Mouse (Mus musculus) CH12.LX (cell line): Measurements from ENCODE around the gene Cspg4. TPM values are rescaled to one million over a fixed set of nuclear protein-coding genes. Genes with fewer than 3 reads are reported as not detected.

Experiments used
- DNase-seq: peaks from one replicate; pipeline ENCODE4 v3.0.0-alpha.2; 2013; ENCODE audit errors: extremely low read depth
- H3K27ac ChIP-seq: 2 replicates; pipeline ENCODE4 v1.5.1; 2012; ENCODE audit warnings: low read depth, mild to moderate bottlenecking, control low read depth, moderate library complexity; ENCODE audit not compliant: insufficient read depth
- H3K27me3 ChIP-seq: replicated peaks from 2 replicates; pipeline ENCODE3; 2012; ENCODE audit warnings: inconsistent platforms
- H3K36me3 ChIP-seq, 2 experiments: replicated peaks in 1 of 2; 2 replicates each; pipeline versions ENCODE3 to v1.6.1; 2012; ENCODE audit warnings: inconsistent platforms in 1 of 2, low read length in 1 of 2, mild to moderate bottlenecking in 1 of 2, mixed read lengths in 1 of 2, moderate library complexity in 1 of 2; ENCODE audit not compliant: control insufficient read depth in 1 of 2, insufficient read depth in 1 of 2
- H3K4me1 ChIP-seq, 2 experiments: 2 replicates each; pipeline ENCODE4 v1.6.1; 2012; ENCODE audit warnings: inconsistent platforms in 1 of 2, moderate library complexity in 1 of 2; ENCODE audit not compliant: insufficient read depth in 2 of 2, control insufficient read depth in 1 of 2
- H3K4me2 ChIP-seq: 2 replicates; pipeline ENCODE4 v1.6.1; 2012; ENCODE audit warnings: low read depth, mild to moderate bottlenecking, control low read depth; ENCODE audit not compliant: poor library complexity, insufficient read depth, severe bottlenecking
- H3K4me3 ChIP-seq, 3 experiments: fragments of 150-350 bp in 1 of 3; sonication (generic) in 1 of 3; replicated peaks in 1 of 3; 2 replicates each; pipeline versions ENCODE3 to v1.5.1; 2011 to 2012; ENCODE audit warnings: low read depth in 2 of 3, low read length in 2 of 3, mild to moderate bottlenecking in 2 of 3, moderate library complexity in 2 of 3, control low read depth in 1 of 3, improper control_type of control experiment in 1 of 3, inconsistent platforms in 1 of 3, mixed read lengths in 1 of 3; ENCODE audit not compliant: poor library complexity in 1 of 3
- H3K79me2 ChIP-seq: replicated peaks from 2 replicates; pipeline ENCODE4 v1.6.1; 2012; ENCODE audit warnings: mild to moderate bottlenecking, moderate library complexity; ENCODE audit not compliant: control insufficient read depth, poor library complexity, insufficient read depth, severe bottlenecking; ENCODE audit errors: extremely low read depth
- H3K9ac ChIP-seq: 2 replicates; pipeline ENCODE4 v1.6.1; 2012; ENCODE audit warnings: low read depth, mild to moderate bottlenecking, control low read depth, moderate library complexity; ENCODE audit not compliant: insufficient read depth
- H3K9me3 ChIP-seq: replicated peaks from 2 replicates; pipeline ENCODE3; 2012; ENCODE audit warnings: low read length, inconsistent platforms, mixed read lengths
- CHD2 ChIP-seq: IDR thresholded peaks from 2 replicates; pipeline ENCODE4 v1.6.1; 2011; ENCODE audit warnings: low read length, improper control_type of control experiment
- CTCF ChIP-seq, 2 experiments: IDR thresholded peaks in 1 of 2; conservative IDR thresholded peaks in 1 of 2; 2 replicates each; pipeline ENCODE4 v1.5.1; 2011 to 2012; ENCODE audit warnings: low read depth in 2 of 2, low read length in 2 of 2, improper control_type of control experiment in 1 of 2, inconsistent platforms in 1 of 2, mild to moderate bottlenecking in 1 of 2, moderate library complexity in 1 of 2
- E2F4 ChIP-seq: IDR thresholded peaks from 2 replicates; pipeline ENCODE4 v1.6.1; 2011; ENCODE audit warnings: low read depth, low read length, improper control_type of control experiment; ENCODE audit not compliant: insufficient replicate concordance
- EP300 ChIP-seq: IDR thresholded peaks from 2 replicates; pipeline ENCODE4 v1.6.1; 2011; ENCODE audit warnings: low read length, improper control_type of control experiment
- GABPA ChIP-seq: IDR thresholded peaks from 2 replicates; pipeline ENCODE4 v1.6.1; 2012; ENCODE audit warnings: low read depth, low read length, improper control_type of control experiment, inconsistent platforms; ENCODE audit not compliant: insufficient replicate concordance
- IRF4 ChIP-seq: IDR thresholded peaks from 2 replicates; pipeline ENCODE4 v1.6.1; 2014; ENCODE audit warnings: low read depth, mild to moderate bottlenecking, inconsistent platforms, low read length, improper control_type of control experiment
- JUN ChIP-seq: IDR thresholded peaks from 2 replicates; pipeline ENCODE4 v1.6.1; 2011; ENCODE audit warnings: low read depth, mild to moderate bottlenecking, low read length, improper control_type of control experiment, moderate library complexity; ENCODE audit not compliant: insufficient read depth
- JUND ChIP-seq: conservative IDR thresholded peaks from 2 replicates; pipeline ENCODE4 v1.6.1; 2011; ENCODE audit warnings: low read depth, low read length, improper control_type of control experiment
- MAFK ChIP-seq: IDR thresholded peaks from 2 replicates; pipeline ENCODE4 v1.6.1; 2011; ENCODE audit warnings: low read length, improper control_type of control experiment; ENCODE audit not compliant: insufficient replicate concordance
- MAZ ChIP-seq: IDR thresholded peaks from 2 replicates; pipeline ENCODE4 v1.6.1; 2012; ENCODE audit warnings: low read depth, mild to moderate bottlenecking, inconsistent platforms, low read length, improper control_type of control experiment, moderate library complexity
- MXI1 ChIP-seq: IDR thresholded peaks from 2 replicates; pipeline ENCODE4 v1.6.1; 2011; ENCODE audit warnings: mild to moderate bottlenecking, low read depth, low read length, improper control_type of control experiment
- MYC ChIP-seq: IDR thresholded peaks from 2 replicates; pipeline ENCODE4 v1.6.1; 2011; ENCODE audit warnings: low read depth, mild to moderate bottlenecking, improper control_type of control experiment, low read length
- NELFE ChIP-seq: IDR thresholded peaks from 2 replicates; pipeline ENCODE4 v1.6.1; 2011; ENCODE audit warnings: low read depth, low read length, improper control_type of control experiment
- POLR2AphosphoS2 ChIP-seq: IDR thresholded peaks from 2 replicates; pipeline ENCODE4 v1.6.1; 2011; ENCODE audit warnings: low read depth, low read length, improper control_type of control experiment
- RAD21 ChIP-seq: IDR thresholded peaks from 2 replicates; pipeline ENCODE4 v1.6.1; 2011; ENCODE audit warnings: low read depth, mild to moderate bottlenecking, low read length, improper control_type of control experiment, moderate library complexity
- RCOR1 ChIP-seq: conservative IDR thresholded peaks from 2 replicates; pipeline ENCODE4 v1.6.1; 2012; ENCODE audit warnings: low read depth, mild to moderate bottlenecking, inconsistent platforms, low read length, improper control_type of control experiment
- SIN3A ChIP-seq: IDR thresholded peaks from 2 replicates; pipeline ENCODE4 v1.6.1; 2012; ENCODE audit warnings: low read length, improper control_type of control experiment, inconsistent platforms
- SMC3 ChIP-seq: IDR thresholded peaks from 2 replicates; pipeline ENCODE4 v1.6.1; 2011; ENCODE audit warnings: low read depth, low read length, improper control_type of control experiment
- TBP ChIP-seq: conservative IDR thresholded peaks from 2 replicates; pipeline ENCODE4 v1.6.1; 2011; ENCODE audit warnings: low read depth, low read length, improper control_type of control experiment
- UBTF ChIP-seq: IDR thresholded peaks from 2 replicates; pipeline ENCODE4 v1.6.1; 2012; ENCODE audit warnings: low read depth, mild to moderate bottlenecking, inconsistent platforms, low read length, improper control_type of control experiment, moderate library complexity
- USF1 ChIP-seq: IDR thresholded peaks from 2 replicates; pipeline ENCODE4 v1.6.1; 2014; ENCODE audit warnings: low read depth, mild to moderate bottlenecking, inconsistent platforms, low read length, improper control_type of control experiment
- USF2 ChIP-seq: conservative IDR thresholded peaks from 2 replicates; pipeline ENCODE4 v1.6.1; 2011; ENCODE audit warnings: low read depth, low read length, improper control_type of control experiment
- ZC3H11A ChIP-seq: IDR thresholded peaks from 2 replicates; pipeline ENCODE4 v1.6.1; 2012; ENCODE audit warnings: low read depth, mild to moderate bottlenecking, inconsistent platforms, low read length, improper control_type of control experiment
- ZNF384 ChIP-seq: IDR thresholded peaks from 2 replicates; pipeline ENCODE4 v1.6.1; 2012; ENCODE audit warnings: low read depth, low read length, improper control_type of control experiment, inconsistent platforms
- dilution Hi-C: fragments of 300-500 bp; cut with MboI; formaldehyde crosslinking; loops from 2 replicates; pipeline ENCODE4 v1.14.3; 2020; ENCODE audit warnings: low sequenced_read_pairs; ENCODE audit not compliant: extremely low pct_unique_long_range_greater_than_20kb, extremely low pct_ligation_motif_present
- in situ Hi-C: fragments of 300-500 bp; cut with MboI; formaldehyde crosslinking; loops from 3 replicates; pipeline ENCODE4 v1.14.3; 2019; ENCODE audit warnings: low sequenced_read_pairs, low pct_ligation_motif_present, low pct_unique_long_range_greater_than_20kb, mixed read lengths
- polyA plus RNA-seq: library from polyadenylated mRNA; unstranded; fragments of >175 nt; gene quantifications from 2 replicates; pipeline ENCODE4 v1.2.1, GENCODE M21; 2012; ENCODE audit warnings: low read depth; ENCODE audit not compliant: insufficient read length
- total RNA-seq, 2 experiments: library from RNA; depleted of rRNA; stranded (reverse); fragments of 300-350 nt in 1 of 2; fragments of >200 nt in 1 of 2; gene quantifications; 2 replicates each; pipeline ENCODE4 v1.2.3; 2012 to 2014

Gene Cspg4
- total and polyA plus RNA-seq, 3 experiments: 0.06 to 0.08 TPM; not detected in 1

- peak; percentile 82 for DNase-seq
- no peak for TF ChIP-seq MAFK
- no peak for TF ChIP-seq MXI1
- TF ChIP-seq RAD21: peak; percentile 98
- TF ChIP-seq JUND: no peak
- TF ChIP-seq MYC: no peak
- peak; percentile 81 for TF ChIP-seq SMC3
- no peak for TF ChIP-seq POLR2AphosphoS2
- peak; percentile 34; the same call in 1 of the 2 replicates for TF ChIP-seq ZC3H11A
- no peak for TF ChIP-seq UBTF
- no peak for TF ChIP-seq MAZ
- TF ChIP-seq CHD2: no peak
- TF ChIP-seq IRF4: peak; percentile 36; the same call in 1 of the 2 replicates
- TF ChIP-seq CTCF (conservative IDR thresholded peaks at IDR 0.05 in 1 of 2, IDR thresholded peaks at IDR 0.05 in 1 of 2; ENCODE audit: low read depth in 2 of 2, low read length in 2 of 2): peak; percentile 67 to 96
- TF ChIP-seq, all 38 proteins: peak for 5
- Histone ChIP-seq H3K4me2 (peak overlapping the region; percentile 54; the same call in 1 of the 2 replicates), H3K27me3 (peaks cover 21% of the 10 kb centered on the region), H3K27ac (no peak overlapping the region), H3K4me3 (no peak overlapping the region), H3K4me1 (peaks cover 11 to 39% of the 10 kb centered on the region in 2 experiments; a peak in 3 of 4 replicates), H3K79me2 (no peaks in the 10 kb centered on the region), H3K9me3 (no peaks in the 10 kb centered on the region), H3K9ac (no peak overlapping the region), H3K36me3 (no peaks in the 10 kb centered on the region)
- in situ Hi-C loops (loop anchor here (5.0 to 10.0 kb wide), 3 partner anchors 151 to 323 kb away; partner anchors contain the start of gene Man2c1), dilution Hi-C loops (no loop called here)
Observed at GRCm38 (mm10) chr9:56891517-56892011, 26.7 kb downstream of the Cspg4 start.

GRCm38 (mm10) chr9:56892111-56892510 is 27.3 kb downstream of the Cspg4 start:
- H3K36me3 ChIP-seq: no peaks in the 10 kb centered on the region
- H3K27me3 ChIP-seq: peaks cover 20% of the 10 kb centered on the region
- no peak overlapping the region for H3K4me3 ChIP-seq
- no peak overlapping the region for H3K9ac ChIP-seq
- DNase-seq: no peak
- dilution Hi-C loops (no loop called here), in situ Hi-C loops (loop anchor here (5.0 to 10.0 kb wide), 3 partner anchors 150 to 323 kb away; partner anchors contain the start of gene Man2c1)
- H3K9me3 ChIP-seq: no peaks in the 10 kb centered on the region
- no peaks in the 10 kb centered on the region for H3K79me2 ChIP-seq
- no peak overlapping the region for H3K27ac ChIP-seq
- no peak for TF ChIP-seq USF1
- TF ChIP-seq MYC: no peak
- no peak for TF ChIP-seq TBP
- no peak for TF ChIP-seq SIN3A
- TF ChIP-seq EP300: no peak
- no peak for TF ChIP-seq ZNF384
- no peak for TF ChIP-seq CHD2
- no peak for TF ChIP-seq JUN
- TF ChIP-seq ZC3H11A: no peak
- TF ChIP-seq E2F4: no peak
- TF ChIP-seq NELFE: no peak
- no peak for TF ChIP-seq MXI1
- no peak for TF ChIP-seq RCOR1
- TF ChIP-seq CTCF (conservative IDR thresholded peaks at IDR 0.05 in 1 of 2, IDR thresholded peaks at IDR 0.05 in 1 of 2; ENCODE audit: low read depth in 2 of 2, low read length in 2 of 2): no peak
- TF ChIP-seq GABPA: no peak
- no peak for TF ChIP-seq USF2
- no peak for TF ChIP-seq JUND
- H3K4me2 ChIP-seq: no peak overlapping the region
- H3K4me1 ChIP-seq: peaks cover 8 to 41% of the 10 kb centered on the region in 2 experiments; a peak in 3 of 4 replicates
